Mouse (Mus musculus): ENCODE results near the gene Olfr1329. TPM values are rescaled to one million over a fixed set of nuclear protein-coding genes. Genes with fewer than 3 reads are reported as not detected.

Gene Olfr1329
- total and polyA plus RNA-seq, 2 experiments from 2014 or later = not detected

GRCm38 (mm10) chr4:118888297-118888696 is 29.0 kb downstream of the Olfr1329 start, which contains the start of gene Olfr1330:
TSS of gene Olfr1330 (plus strand) at chr4:118888597.
- Histone ChIP-seq H3K27me3 (ENCODE audit: insufficient read depth, low read length) (no peaks in the 10 kb centered on the region), H3K36me3 (ENCODE audit: insufficient read depth, low read length) (no peaks in the 10 kb centered on the region), H3K9me3 (ENCODE audit: low read length) (no peaks in the 10 kb centered on the region), H3K4me3 (ENCODE audit: low read depth, low read length) (no peak within 1 kb of the TSS), H3K4me2 (ENCODE audit: low read depth, low read length, poor library complexity, severe bottlenecking) (no peak within 1 kb of the TSS), H3K9ac (replicated peaks; ENCODE audit: low read length, poor library complexity, severe bottlenecking) (no peak within 1 kb of the TSS), H3K27ac (ENCODE audit: low read depth, low read length) (no peak within 1 kb of the TSS), H3K4me1 (ENCODE audit: insufficient read depth, low read length) (no peaks in the 10 kb centered on the region)
- no peak for ATAC-seq (ENCODE audit: low FRiP score)
- DNase-seq (ENCODE audit: low spot score) = no peak
- WGBS = 92% methylated on average over 1 of the region's 1 CpGs
- TF ChIP-seq CTCF (IDR thresholded peaks at IDR 0.05) = no peak

GRCm38 (mm10) chr4:118867566-118867965 is 49.7 kb downstream of the Olfr1329 start:
- DNase-seq (ENCODE audit: low spot score) = no peak

More at GRCm38 (mm10) chr4:118867566-118867965, 49.7 kb downstream of the Olfr1329 start:
- H3K27me3 ChIP-seq (ENCODE audit: insufficient read depth, low read length) = no peaks in the 10 kb centered on the region
- ATAC-seq (ENCODE audit: low FRiP score) = no peak
- no peak overlapping the region for H3K27ac ChIP-seq (ENCODE audit: low read depth, low read length)
- H3K36me3 ChIP-seq (ENCODE audit: insufficient read depth, low read length) = no peaks in the 10 kb centered on the region
- no peaks in the 10 kb centered on the region for H3K4me1 ChIP-seq (ENCODE audit: insufficient read depth, low read length)
- H3K9me3 ChIP-seq (ENCODE audit: low read length) = no peaks in the 10 kb centered on the region
- no peak overlapping the region for H3K9ac ChIP-seq (replicated peaks; ENCODE audit: low read length, poor library complexity, severe bottlenecking)
- H3K4me2 ChIP-seq (ENCODE audit: low read depth, low read length, poor library complexity, severe bottlenecking) = no peak overlapping the region
- no peak overlapping the region for H3K4me3 ChIP-seq (ENCODE audit: low read depth, low read length)
- TF ChIP-seq CTCF (IDR thresholded peaks at IDR 0.05) = no peak

Other genes starting within 250 kb of the Olfr1329 start
- gene Olfr1342, start 224.7 kb downstream of the Olfr1329 start, total RNA-seq (2014; rRNA removed) = not detected in 2 replicates
- gene Olfr1342, start 224.7 kb downstream of the Olfr1329 start, polyA plus RNA-seq (2015; fragmentation: Nextera tagmentation; extraction: Ambion mirVana) = not detected in 2 replicates
- not detected in 2 replicates for gene Olfr1341, start 213.9 kb downstream of the Olfr1329 start, total RNA-seq (2014; rRNA removed)
- not detected in 2 replicates for gene Olfr1341, start 213.9 kb downstream of the Olfr1329 start, polyA plus RNA-seq (2015; fragmentation: Nextera tagmentation; extraction: Ambion mirVana)
- not detected in 2 replicates for gene Olfr1340, start 197.3 kb downstream of the Olfr1329 start, total RNA-seq (2014; rRNA removed)
- not detected in 2 replicates for gene Olfr1340, start 197.3 kb downstream of the Olfr1329 start, polyA plus RNA-seq (2015; fragmentation: Nextera tagmentation; extraction: Ambion mirVana)
- not detected in 2 replicates for gene Olfr1339, start 185.3 kb downstream of the Olfr1329 start, total RNA-seq (2014; rRNA removed)
- not detected in 2 replicates for gene Olfr1339, start 185.3 kb downstream of the Olfr1329 start, polyA plus RNA-seq (2015; fragmentation: Nextera tagmentation; extraction: Ambion mirVana)
- not detected in 2 replicates for gene Olfr1338, start 158.7 kb downstream of the Olfr1329 start, total RNA-seq (2014; rRNA removed)
- gene Olfr1338, start 158.7 kb downstream of the Olfr1329 start, polyA plus RNA-seq (2015; fragmentation: Nextera tagmentation; extraction: Ambion mirVana) = not detected in 2 replicates
- not detected in 2 replicates for gene Olfr1337, start 134.9 kb downstream of the Olfr1329 start, total RNA-seq (2014; rRNA removed)
- gene Olfr1337, start 134.9 kb downstream of the Olfr1329 start, polyA plus RNA-seq (2015; fragmentation: Nextera tagmentation; extraction: Ambion mirVana) = not detected in 2 replicates
- not detected in 2 replicates for gene Olfr1335, start 107.5 kb downstream of the Olfr1329 start, total RNA-seq (2014; rRNA removed)
- gene Olfr1335, start 107.5 kb downstream of the Olfr1329 start, polyA plus RNA-seq (2015; fragmentation: Nextera tagmentation; extraction: Ambion mirVana) = not detected in 2 replicates
- gene Olfr1333, start 81.2 kb downstream of the Olfr1329 start, total RNA-seq (2014; rRNA removed) = not detected in 2 replicates
- gene Olfr1333, start 81.2 kb downstream of the Olfr1329 start, polyA plus RNA-seq (2015; fragmentation: Nextera tagmentation; extraction: Ambion mirVana) = not detected in 2 replicates
- gene Olfr1331, start 52.8 kb downstream of the Olfr1329 start, total RNA-seq (2014; rRNA removed) = not detected in 2 replicates
- gene Olfr1331, start 52.8 kb downstream of the Olfr1329 start, polyA plus RNA-seq (2015; fragmentation: Nextera tagmentation; extraction: Ambion mirVana) = not detected in 2 replicates
- gene Olfr1330, start 28.9 kb downstream of the Olfr1329 start, total RNA-seq (2014; rRNA removed) = not detected in 2 replicates
- not detected in 2 replicates for gene Olfr1330, start 28.9 kb downstream of the Olfr1329 start, polyA plus RNA-seq (2015; fragmentation: Nextera tagmentation; extraction: Ambion mirVana)
- not detected in 2 replicates for gene Olfr1328, start 21.1 kb upstream of the Olfr1329 start, total RNA-seq (2014; rRNA removed)
- not detected in 2 replicates for gene Olfr1328, start 21.1 kb upstream of the Olfr1329 start, polyA plus RNA-seq (2015; fragmentation: Nextera tagmentation; extraction: Ambion mirVana)
- gene Lao1, start 44.1 kb upstream of the Olfr1329 start, total RNA-seq (2014; rRNA removed) = 0.22 and 0.42 TPM in 2 replicates
- not detected in 2 replicates for gene Lao1, start 44.1 kb upstream of the Olfr1329 start, polyA plus RNA-seq (2015; fragmentation: Nextera tagmentation; extraction: Ambion mirVana)
- gene Slc2a1, start 191.2 kb upstream of the Olfr1329 start, total RNA-seq (2014; rRNA removed) = 85.1 and 104 TPM in 2 replicates
- gene Slc2a1, start 191.2 kb upstream of the Olfr1329 start, polyA plus RNA-seq (2015; fragmentation: Nextera tagmentation; extraction: Ambion mirVana) = 43.1 and 46.4 TPM in 2 replicates